Mouse (Mus musculus): Measurements from ENCODE around the gene Rpia.

DNA sequence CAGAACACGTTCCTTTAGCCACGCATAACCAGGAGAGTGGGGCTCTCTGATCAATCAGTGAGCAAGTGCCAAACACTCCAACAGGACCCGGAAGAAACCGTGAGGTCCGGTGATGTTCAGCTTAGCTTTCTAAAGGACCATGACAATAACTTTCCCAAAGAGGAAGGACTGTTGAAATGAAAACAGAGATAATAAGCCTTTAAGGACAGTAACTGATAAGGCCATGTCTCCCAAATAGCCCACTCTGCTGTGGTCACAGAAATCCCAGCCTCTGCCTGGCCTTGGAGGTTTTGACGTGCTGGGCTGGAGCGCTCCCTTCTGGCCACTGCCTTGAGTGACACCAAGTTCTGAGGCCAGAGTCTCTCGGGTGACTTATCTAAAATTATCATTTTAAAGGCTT lies 39.7 kb downstream of the Rpia start:
- TF ChIP-seq CTCF (IDR thresholded peaks at IDR 0.05; ENCODE audit: extremely low read depth, insufficient read length, insufficient replicate concordance, low read depth, low read length) = peak; percentile 24; the same call in 1 of the 2 replicates
- TF ChIP-seq POLR2A (IDR thresholded peaks at IDR 0.05; ENCODE audit: low read depth, low read length) = no peak
